Mouse (Mus musculus): ENCODE measurements at regions not wholly inside any gene's neighbourhood (a gene's known extent, or its start where the extent isn't known, plus 50 kb on each side); places are given as distances from the start of the nearest gene placed in this dataset.

DNA sequence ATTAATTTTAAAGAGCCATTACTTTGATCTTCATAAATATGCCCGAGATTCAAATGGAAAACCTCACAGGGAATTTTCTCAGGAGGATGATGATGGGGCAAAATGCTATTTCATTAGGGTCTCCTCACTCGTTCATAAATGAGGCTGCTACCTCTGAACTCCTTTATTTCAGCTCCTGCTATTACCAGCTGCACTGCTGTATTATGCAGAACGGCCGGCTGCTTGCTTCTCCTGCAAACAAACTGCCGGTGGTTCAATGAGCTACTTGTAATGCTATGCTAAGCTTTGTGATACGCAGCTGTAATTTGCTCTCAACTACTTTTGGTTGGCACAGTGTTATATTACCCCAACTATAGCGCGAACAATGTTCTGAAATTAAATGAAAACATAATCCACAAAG, 81.7 kb upstream of the Tmtc4 start:
- Histone ChIP-seq H3K4me3 (replicated peaks; ENCODE audit: low read length) (no peak overlapping the region), H3K9me3 (ENCODE audit: low read length) (no peaks in the 10 kb centered on the region), H3K4me1 (replicated peaks; ENCODE audit: low read depth, low read length) (no peaks in the 10 kb centered on the region), H3K27me3 (ENCODE audit: insufficient read depth, low read length) (no peaks in the 10 kb centered on the region), H3K36me3 (ENCODE audit: insufficient read depth, low read length) (no peaks in the 10 kb centered on the region)
- TF ChIP-seq CTCF (conservative IDR thresholded peaks at IDR 0.05; ENCODE audit: low read length) = no peak

DNA sequence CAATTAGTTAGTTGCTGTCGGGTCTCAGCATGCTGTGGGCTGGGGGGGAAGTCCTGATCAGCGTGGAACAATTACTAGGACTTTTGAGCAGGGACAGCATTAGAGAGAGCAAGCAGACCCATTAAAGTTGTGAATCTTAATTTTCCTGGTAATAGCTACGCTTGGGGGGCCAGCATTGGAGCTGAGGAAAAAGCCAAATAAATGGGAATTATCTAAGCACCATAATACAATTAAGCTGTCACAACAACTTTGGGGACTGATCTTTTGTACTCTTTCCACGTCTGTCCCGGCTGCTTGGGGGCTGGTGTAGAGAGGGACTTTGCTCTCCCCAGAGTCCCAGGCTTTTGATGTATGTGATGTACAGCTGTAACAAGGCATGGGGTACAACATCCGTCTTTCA, 81.3 kb upstream of the Tmtc4 start:
- H3K36me3 ChIP-seq (ENCODE audit: insufficient read depth, low read length) = no peaks in the 10 kb centered on the region

DNA sequence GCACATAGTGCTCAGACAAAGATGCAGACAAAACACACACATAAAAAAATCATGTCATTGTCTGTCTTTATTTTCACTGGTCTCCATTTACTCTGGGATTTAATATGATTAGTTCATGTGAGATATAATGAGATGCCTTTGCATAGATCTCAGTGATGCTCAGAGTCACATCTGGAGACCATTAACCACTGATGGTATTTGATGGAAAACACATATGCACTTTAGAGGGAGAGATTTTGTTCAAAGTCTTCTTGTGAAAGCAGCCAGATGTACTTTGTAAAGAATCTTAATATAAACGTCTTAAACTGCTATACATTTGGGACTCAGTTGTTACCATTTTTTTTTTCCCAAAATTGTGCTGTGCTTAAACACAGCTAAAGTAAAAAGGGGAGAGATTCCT, 79.1 kb upstream of the Tmtc4 start:
- no peaks in the 10 kb centered on the region for H3K27me3 ChIP-seq (ENCODE audit: insufficient read depth, low read length)
- no peaks in the 10 kb centered on the region for H3K9me3 ChIP-seq (ENCODE audit: low read length)
- no peak for TF ChIP-seq CTCF (conservative IDR thresholded peaks at IDR 0.05; ENCODE audit: low read length)
- no peak for TF ChIP-seq NANOG (IDR thresholded peaks at IDR 0.05; ENCODE audit: borderline replicate concordance, low read length)
- TF ChIP-seq POU5F1 (IDR thresholded peaks at IDR 0.05; ENCODE audit: borderline replicate concordance, low read length) = no peak
- H3K36me3 ChIP-seq (ENCODE audit: insufficient read depth, low read length) = no peaks in the 10 kb centered on the region
- H3K4me1 ChIP-seq (replicated peaks; ENCODE audit: low read depth, low read length) = no peaks in the 10 kb centered on the region
- no peak overlapping the region for H3K4me3 ChIP-seq (replicated peaks; ENCODE audit: low read length)

More for the DNA sequence above, 81.3 kb upstream of the Tmtc4 start:
- Histone ChIP-seq H3K4me1 (replicated peaks; ENCODE audit: low read depth, low read length) (no peaks in the 10 kb centered on the region), H3K9me3 (ENCODE audit: low read length) (no peaks in the 10 kb centered on the region), H3K27me3 (ENCODE audit: insufficient read depth, low read length) (no peaks in the 10 kb centered on the region), H3K4me3 (replicated peaks; ENCODE audit: low read length) (no peak overlapping the region)
- no peak for TF ChIP-seq CTCF (conservative IDR thresholded peaks at IDR 0.05; ENCODE audit: low read length)
- TF ChIP-seq NANOG (IDR thresholded peaks at IDR 0.05; ENCODE audit: borderline replicate concordance, low read length) = no peak
- no peak for TF ChIP-seq POU5F1 (IDR thresholded peaks at IDR 0.05; ENCODE audit: borderline replicate concordance, low read length)

DNA sequence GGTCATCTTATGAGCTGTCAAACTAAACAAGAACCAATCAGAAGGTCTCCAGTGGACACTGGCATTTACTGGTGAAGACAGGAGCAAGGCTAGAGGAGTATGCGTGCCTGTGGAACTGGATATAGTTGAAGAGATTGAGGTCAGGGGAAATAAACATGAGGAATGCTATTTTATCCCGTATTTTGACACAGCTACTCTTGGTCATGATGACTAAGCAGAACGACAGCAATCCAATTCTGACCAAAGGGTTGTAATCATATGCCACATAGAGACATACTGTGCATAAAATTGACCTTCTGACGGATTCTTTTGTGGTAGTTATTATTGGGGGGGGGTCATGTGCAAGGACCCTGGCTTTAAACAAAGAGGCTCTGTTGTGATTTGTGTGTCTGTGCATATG, 73.1 kb upstream of the Tmtc4 start:
- Histone ChIP-seq H3K36me3 (ENCODE audit: insufficient read depth, low read length) (no peaks in the 10 kb centered on the region), H3K27me3 (ENCODE audit: insufficient read depth, low read length) (no peaks in the 10 kb centered on the region), H3K4me1 (replicated peaks; ENCODE audit: low read depth, low read length) (no peaks in the 10 kb centered on the region), H3K9me3 (ENCODE audit: low read length) (peaks cover 10% of the 10 kb centered on the region), H3K4me3 (replicated peaks; ENCODE audit: low read length) (no peak overlapping the region)
- TF ChIP-seq CTCF (conservative IDR thresholded peaks at IDR 0.05; ENCODE audit: low read length) (no peak), POU5F1 (IDR thresholded peaks at IDR 0.05; ENCODE audit: borderline replicate concordance, low read length) (no peak), NANOG (IDR thresholded peaks at IDR 0.05; ENCODE audit: borderline replicate concordance, low read length) (no peak)

DNA sequence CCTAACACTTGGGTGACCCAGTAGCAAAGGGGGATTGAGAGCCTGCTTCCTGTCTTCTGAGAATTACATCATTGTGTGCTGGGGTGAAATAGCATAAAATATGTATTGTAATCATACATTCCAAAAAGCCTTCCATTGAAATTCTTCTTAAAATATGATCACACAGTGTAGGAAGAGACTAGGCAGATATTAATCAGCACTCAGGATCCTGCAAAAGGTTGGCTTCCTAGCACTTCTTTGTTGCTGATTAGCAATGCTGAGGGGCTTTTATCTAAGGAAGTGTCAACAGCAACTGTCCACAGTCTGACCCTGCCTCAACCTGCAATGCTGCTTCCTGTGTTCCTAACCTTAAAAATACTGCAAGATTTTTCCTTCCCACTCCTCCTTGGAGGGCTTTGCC, 64.6 kb upstream of the Tmtc4 start:
- H3K27me3 ChIP-seq (ENCODE audit: insufficient read depth, low read length) = no peaks in the 10 kb centered on the region
- no peak overlapping the region for H3K4me3 ChIP-seq (replicated peaks; ENCODE audit: low read length)
- peaks cover 12% of the 10 kb centered on the region for H3K9me3 ChIP-seq (ENCODE audit: low read length)
- TF ChIP-seq POU5F1 (IDR thresholded peaks at IDR 0.05; ENCODE audit: borderline replicate concordance, low read length) = no peak
- TF ChIP-seq CTCF (conservative IDR thresholded peaks at IDR 0.05; ENCODE audit: low read length) = no peak
- TF ChIP-seq NANOG (IDR thresholded peaks at IDR 0.05; ENCODE audit: borderline replicate concordance, low read length) = no peak
- no peaks in the 10 kb centered on the region for H3K36me3 ChIP-seq (ENCODE audit: insufficient read depth, low read length)
- no peaks in the 10 kb centered on the region for H3K4me1 ChIP-seq (replicated peaks; ENCODE audit: low read depth, low read length)

DNA sequence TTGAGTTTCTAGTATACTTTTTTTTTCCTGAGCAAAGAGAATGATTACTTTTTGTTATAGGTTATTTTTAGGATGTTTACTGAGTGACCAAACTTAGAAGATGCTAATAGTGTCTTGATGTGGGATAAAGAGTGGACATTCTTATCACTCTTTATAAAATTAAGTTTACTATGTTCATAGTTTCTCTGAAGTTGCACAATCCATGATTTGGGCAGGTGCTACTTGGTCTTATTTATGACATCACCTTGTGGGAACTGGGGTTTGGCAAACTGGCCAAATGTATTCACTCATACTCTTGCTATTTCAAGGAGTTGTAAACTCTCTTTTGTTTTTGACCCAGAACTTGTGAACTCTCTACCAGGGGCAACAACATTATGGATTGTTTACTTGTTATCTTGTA, 56.2 kb upstream of the Tmtc4 start:
- no peak for TF ChIP-seq NANOG (IDR thresholded peaks at IDR 0.05; ENCODE audit: borderline replicate concordance, low read length)
- no peak for TF ChIP-seq CTCF (conservative IDR thresholded peaks at IDR 0.05; ENCODE audit: low read length)
- no peaks in the 10 kb centered on the region for H3K4me1 ChIP-seq (replicated peaks; ENCODE audit: low read depth, low read length)
- no peaks in the 10 kb centered on the region for H3K27me3 ChIP-seq (ENCODE audit: insufficient read depth, low read length)
- no peaks in the 10 kb centered on the region for H3K9me3 ChIP-seq (ENCODE audit: low read length)
- H3K36me3 ChIP-seq (ENCODE audit: insufficient read depth, low read length) = no peaks in the 10 kb centered on the region
- no peak overlapping the region for H3K4me3 ChIP-seq (replicated peaks; ENCODE audit: low read length)

DNA sequence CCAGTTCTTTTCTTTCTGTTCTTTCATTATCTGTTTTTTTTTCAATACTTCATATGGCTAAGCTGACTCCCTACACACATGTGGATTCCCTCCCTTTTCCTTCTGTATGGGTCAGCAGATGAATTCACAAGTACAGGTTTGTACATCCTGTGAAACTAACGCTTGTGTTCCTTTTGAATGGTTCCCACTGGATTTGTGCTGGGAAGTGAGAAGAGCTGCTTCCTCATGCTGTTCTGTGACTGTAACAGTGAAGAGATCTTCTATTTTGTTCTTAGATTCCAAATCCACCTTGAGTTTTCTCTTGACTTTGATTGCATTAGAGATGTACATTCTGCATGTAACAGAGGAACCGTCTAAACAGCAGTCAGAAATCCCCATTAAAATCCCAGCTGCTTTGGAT, 53.6 kb upstream of the Tmtc4 start:
- no peaks in the 10 kb centered on the region for H3K36me3 ChIP-seq (ENCODE audit: insufficient read depth, low read length)
- no peak overlapping the region for H3K4me3 ChIP-seq (replicated peaks; ENCODE audit: low read length)
- no peaks in the 10 kb centered on the region for H3K4me1 ChIP-seq (replicated peaks; ENCODE audit: low read depth, low read length)
- no peaks in the 10 kb centered on the region for H3K27me3 ChIP-seq (ENCODE audit: insufficient read depth, low read length)
- TF ChIP-seq NANOG (IDR thresholded peaks at IDR 0.05; ENCODE audit: borderline replicate concordance, low read length) (no peak), POU5F1 (IDR thresholded peaks at IDR 0.05; ENCODE audit: borderline replicate concordance, low read length) (no peak), CTCF (conservative IDR thresholded peaks at IDR 0.05; ENCODE audit: low read length) (no peak)
- H3K9me3 ChIP-seq (ENCODE audit: low read length) = no peaks in the 10 kb centered on the region

Data from E14TG2a.4 (cell line).